Mouse (Mus musculus): ENCODE measurements around the gene Ccdc77. TPM values are rescaled to one million over a fixed set of nuclear protein-coding genes. Genes with fewer than 3 reads are reported as not detected.

The Ccdc77 gene
- polyA plus RNA-seq (2017; shearing (Covaris generic)): 11.0 TPM

DNA sequence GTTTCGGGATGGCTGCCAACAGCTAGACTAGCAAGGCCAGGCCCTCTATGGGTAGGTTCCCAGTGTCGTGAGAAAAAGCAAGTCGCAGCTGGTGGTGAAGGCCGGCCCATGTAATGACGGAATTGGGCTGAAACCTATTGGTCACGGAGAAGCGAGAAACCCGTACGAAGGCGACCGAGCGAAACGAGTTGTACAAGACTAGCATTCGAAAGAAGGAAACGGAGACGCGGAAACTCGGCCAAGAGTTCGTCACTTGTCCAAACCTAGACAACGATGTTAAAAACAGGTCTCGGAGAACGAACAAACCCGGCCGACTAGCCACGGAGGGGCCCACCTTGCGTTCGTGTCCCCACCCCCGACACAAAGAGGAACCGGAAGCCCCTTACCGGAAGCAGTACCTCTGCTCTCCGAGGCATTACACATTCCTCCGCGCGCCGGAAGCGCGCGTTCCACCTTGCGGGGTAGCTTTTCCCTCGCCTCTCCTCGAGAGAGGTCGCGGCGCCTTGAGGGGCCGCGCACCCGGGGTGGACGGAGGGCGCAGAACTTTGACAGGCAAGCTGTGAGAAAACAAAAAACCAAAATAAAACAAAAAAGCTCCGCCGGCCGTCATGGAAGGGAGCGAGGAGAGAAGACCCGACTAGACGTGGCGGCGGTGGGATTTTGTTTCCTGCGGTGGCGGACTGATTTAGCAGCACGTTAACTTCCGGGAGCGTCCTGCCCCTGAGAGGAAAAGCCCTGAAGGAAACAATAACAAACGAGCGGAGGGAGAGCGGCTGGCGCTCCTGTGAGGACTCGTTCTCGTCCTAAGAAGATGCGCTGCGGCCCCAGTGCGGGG, at the start of gene Ccdc77, which contains the start of gene Kdm5a:
Gene Ccdc77, minus strand, starts transcription at position 687 of the 835 bp plus-strand sequence.
Gene Kdm5a, plus strand, starts transcription at position 437 of the 835 bp plus-strand sequence.

DNA sequence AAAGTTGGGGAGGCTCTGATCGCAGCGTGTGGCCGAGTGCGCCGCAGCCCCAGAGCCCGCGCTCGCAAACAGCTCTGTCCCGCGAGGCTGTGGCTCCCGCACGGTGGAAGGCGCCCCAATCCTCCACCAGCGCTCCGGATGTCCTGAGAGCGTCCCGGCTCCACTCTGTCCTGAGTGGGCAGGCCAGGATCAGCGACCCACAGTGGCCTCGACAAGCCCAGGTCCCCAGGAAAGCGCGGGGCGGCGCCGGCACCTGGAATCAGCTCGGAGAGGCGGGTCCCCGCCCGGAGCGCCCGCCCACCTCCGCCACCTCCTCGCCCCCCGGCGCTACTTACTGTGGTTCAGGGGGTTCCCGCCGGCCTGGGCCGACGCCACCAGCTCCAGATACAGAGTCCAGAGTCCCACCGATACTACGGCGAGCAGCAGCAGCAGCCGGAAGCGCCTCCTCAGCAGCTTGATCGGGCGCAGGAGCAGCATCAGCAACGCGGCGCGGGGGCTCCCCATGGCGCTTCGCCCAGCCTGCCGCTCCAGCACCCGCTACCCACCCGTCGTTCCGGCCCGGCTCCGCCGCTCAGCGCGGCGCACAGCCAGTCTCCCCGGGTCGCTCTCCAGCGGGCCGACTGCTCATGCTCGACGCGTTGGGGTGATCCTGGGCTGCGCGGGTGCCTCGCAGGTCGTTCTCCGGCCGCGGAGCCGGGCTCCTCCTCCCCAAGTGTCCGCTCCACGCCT, 70.0 kb downstream of the Ccdc77 start, which contains the start of the genes D330020A13Rik and B4galnt3:
Gene D330020A13Rik, plus strand, starts transcription at position 309 of the 729 bp plus-strand sequence.
Gene B4galnt3, minus strand, starts transcription at position 504 of the 729 bp plus-strand sequence.

Other genes starting within 250 kb of the Ccdc77 start
- not detected for gene D330020A13Rik, start 70.0 kb downstream of the Ccdc77 start, polyA plus RNA-seq (2017; shearing (Covaris generic))
- gene B4galnt3, start 69.8 kb downstream of the Ccdc77 start, polyA plus RNA-seq (2017; shearing (Covaris generic)): not detected
- gene Kdm5a, start 250 bp downstream of the Ccdc77 start, polyA plus RNA-seq (2017; shearing (Covaris generic)): 136 TPM
- gene Il17ra, start 98.9 kb upstream of the Ccdc77 start, polyA plus RNA-seq (2017; shearing (Covaris generic)): 28.4 TPM
- 0.55 TPM for gene Tmem121b, start 129.4 kb upstream of the Ccdc77 start, polyA plus RNA-seq (2017; shearing (Covaris generic))
- gene Hdhd5, start 166.9 kb upstream of the Ccdc77 start, polyA plus RNA-seq (2017; shearing (Covaris generic)): 65.8 TPM

Data from CD4-positive, CD25-positive, alpha-beta regulatory T cell, adult 9 weeks (primary cell).